Mouse (Mus musculus) myocyte (in vitro differentiated cells): ENCODE measurements around the gene Herpud1. TPM values are rescaled to one million over a fixed set of nuclear protein-coding genes. Genes with fewer than 3 reads are reported as not detected.
A peak's percentile ranks its signal among the peaks of the same experiment; 100 is the strongest.

ENCODE experiments used
- H3K27me3 ChIP-seq: one replicate; pipeline ENCODE4 v1.6.1; 2011; ENCODE audit not compliant: control insufficient read depth, insufficient read depth, insufficient read length
- H3K36me3 ChIP-seq: one replicate; pipeline ENCODE4 v1.6.1; 2011; ENCODE audit not compliant: control insufficient read depth, insufficient read depth
- H3K4me2 ChIP-seq: one replicate; pipeline ENCODE4 v1.6.1; 2011; ENCODE audit warnings: low read depth, control low read depth
- H3K4me3 ChIP-seq: one replicate; pipeline ENCODE4 v1.5.1; 2011; ENCODE audit warnings: mild to moderate bottlenecking, control low read depth, moderate library complexity
- H3K79me2 ChIP-seq: one replicate; pipeline ENCODE4 v1.6.1; 2011; ENCODE audit not compliant: control insufficient read depth, insufficient read depth
- H3ac ChIP-seq: one replicate; pipeline ENCODE4 v1.6.1; 2011; ENCODE audit not compliant: control insufficient read depth, insufficient read length
- CEBPB ChIP-seq: IDR thresholded peaks from 2 replicates; pipeline ENCODE4 v1.6.1; 2011; ENCODE audit warnings: mild to moderate bottlenecking, moderate library complexity; ENCODE audit not compliant: poor library complexity, insufficient read depth, severe bottlenecking
- E2F4 ChIP-seq: IDR thresholded peaks from one replicate; pipeline ENCODE4 v1.6.1; 2011; ENCODE audit warnings: mild to moderate bottlenecking, control low read depth, moderate library complexity; ENCODE audit not compliant: insufficient read depth
- MAX ChIP-seq: IDR thresholded peaks from one replicate; pipeline ENCODE4 v1.6.1; 2011; ENCODE audit warnings: low read depth, mild to moderate bottlenecking, control low read depth
- MYOD1 ChIP-seq, 3 experiments: IDR thresholded peaks; one replicate each; pipeline ENCODE4 v1.6.1; 2011; ENCODE audit warnings: control low read depth in 2 of 3, low read depth in 2 of 3, mild to moderate bottlenecking in 2 of 3, moderate library complexity in 1 of 3; ENCODE audit not compliant: insufficient read length in 2 of 3, control insufficient read depth in 1 of 3
- MYOG ChIP-seq, 3 experiments: IDR thresholded peaks; one replicate each; pipeline ENCODE4 v1.6.1; 2011; ENCODE audit warnings: control low read depth in 2 of 3, low read depth in 2 of 3, mild to moderate bottlenecking in 2 of 3; ENCODE audit not compliant: insufficient read length in 2 of 3, control insufficient read depth in 1 of 3, insufficient read depth in 1 of 3
- POLR2A ChIP-seq: IDR thresholded peaks from one replicate; pipeline ENCODE4 v1.6.1; 2011; ENCODE audit warnings: low read depth, mild to moderate bottlenecking, control low read depth, moderate library complexity; ENCODE audit not compliant: insufficient read length
- POLR2AphosphoS2 ChIP-seq: IDR thresholded peaks from one replicate; pipeline ENCODE4 v1.6.1; 2011; ENCODE audit warnings: low read depth, control low read depth; ENCODE audit not compliant: insufficient read length
- REST ChIP-seq: IDR thresholded peaks from one replicate; pipeline ENCODE4 v1.6.1; 2011; ENCODE audit warnings: mild to moderate bottlenecking, control low read depth, moderate library complexity; ENCODE audit not compliant: insufficient read depth, insufficient read length
- SRF ChIP-seq: IDR thresholded peaks from one replicate; pipeline ENCODE4 v1.6.1; 2011; ENCODE audit warnings: low read depth; ENCODE audit not compliant: control insufficient read depth, insufficient read length
- TCF12 ChIP-seq: IDR thresholded peaks from one replicate; pipeline ENCODE4 v1.6.1; 2011; ENCODE audit warnings: mild to moderate bottlenecking, control low read depth; ENCODE audit not compliant: poor library complexity, insufficient read depth, severe bottlenecking
- TCF3 ChIP-seq: IDR thresholded peaks from one replicate; pipeline ENCODE4 v1.6.1; 2011; ENCODE audit warnings: low read depth, control low read depth; ENCODE audit not compliant: insufficient read length
- USF1 ChIP-seq: IDR thresholded peaks from one replicate; pipeline ENCODE4 v1.6.1; 2011; ENCODE audit warnings: low read depth, mild to moderate bottlenecking, control low read depth, moderate library complexity
- polyA plus RNA-seq: library from polyadenylated mRNA; unstranded; fragments of >200 nt; fragmentation: generic; extraction: Trizol; gene quantifications from one replicate; pipeline ENCODE4 v1.2.1, GENCODE M21; 2012; ENCODE audit warnings: missing spikeins

Herpud1 gene
- polyA plus RNA-seq, 1 experiment = 292 TPM

DNA sequence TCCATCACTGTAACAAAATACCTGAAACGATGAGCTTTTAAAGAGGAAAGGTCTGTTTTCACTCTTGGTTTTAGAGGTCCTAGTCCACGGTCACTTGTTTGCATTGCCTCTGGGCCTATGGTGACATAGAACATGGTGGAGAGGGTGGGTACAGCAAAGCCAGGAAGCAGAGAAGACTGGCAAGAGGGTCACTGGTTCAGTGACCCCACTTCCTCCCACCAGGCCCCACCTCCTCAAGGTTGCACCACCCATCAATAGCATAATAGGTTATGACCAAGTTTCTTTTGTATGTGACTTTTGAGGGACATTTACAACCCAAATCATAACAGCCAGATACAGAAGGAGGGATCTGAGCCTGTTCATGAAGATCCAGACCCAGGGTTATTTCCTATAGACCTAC, 9.7 kb upstream of the Herpud1 start:
- Histone ChIP-seq H3K27me3 (no peaks in the 10 kb centered on the region), H3K4me3 (no peak overlapping the region), H3K36me3 (no peaks in the 10 kb centered on the region), H3K4me2 (no peak overlapping the region), H3K79me2 (no peaks in the 10 kb centered on the region), H3ac (no peak overlapping the region)
- TF ChIP-seq TCF3 = no peak
- TF ChIP-seq SRF = no peak
- TF ChIP-seq USF1 = no peak
- no peak for TF ChIP-seq E2F4
- no peak for TF ChIP-seq MYOG (IDR thresholded peaks at IDR 0.05; ENCODE audit: control insufficient read depth in 1 of 3, insufficient read depth in 1 of 3, insufficient read length in 2 of 3, low read depth in 2 of 3)
- no peak for TF ChIP-seq POLR2A
- no peak for TF ChIP-seq MYOD1 (IDR thresholded peaks at IDR 0.05; ENCODE audit: control insufficient read depth in 1 of 3, insufficient read length in 2 of 3, low read depth in 2 of 3)
- no peak for TF ChIP-seq MAX

GRCm38 (mm10) chr8:94377031-94377430, 9.2 kb upstream of the Herpud1 start:
- Histone ChIP-seq H3K4me2 (no peak overlapping the region), H3K4me3 (no peak overlapping the region), H3K36me3 (no peaks in the 10 kb centered on the region), H3K79me2 (no peaks in the 10 kb centered on the region), H3K27me3 (no peaks in the 10 kb centered on the region), H3ac (no peak overlapping the region)
- TF ChIP-seq POLR2AphosphoS2 (no peak), TCF3 (no peak), REST (no peak), MAX (no peak)

GRCm38 (mm10) chr8:94377714-94378205, 8.5 kb upstream of the Herpud1 start:
- H3K27me3 ChIP-seq = no peaks in the 10 kb centered on the region
- H3K4me3 ChIP-seq = no peak overlapping the region
- peak overlapping the region; percentile 13 for H3K4me2 ChIP-seq
- H3K79me2 ChIP-seq = no peaks in the 10 kb centered on the region
- no peaks in the 10 kb centered on the region for H3K36me3 ChIP-seq
- TF ChIP-seq MYOG (IDR thresholded peaks at IDR 0.05; ENCODE audit: control insufficient read depth in 1 of 3, insufficient read depth in 1 of 3, insufficient read length in 2 of 3, low read depth in 2 of 3) (peak in 2 of 3 experiments; percentile 40 to 81), SRF (no peak), USF1 (no peak), MYOD1 (IDR thresholded peaks at IDR 0.05; ENCODE audit: control insufficient read depth in 1 of 3, insufficient read length in 2 of 3, low read depth in 2 of 3) (peak in 2 of 3 experiments; percentile 27 to 53), E2F4 (no peak), REST (no peak), TCF3 (no peak), MAX (no peak), POLR2AphosphoS2 (no peak), TCF12 (no peak), POLR2A (no peak), CEBPB (no peak)
- no peak overlapping the region for H3ac ChIP-seq

DNA sequence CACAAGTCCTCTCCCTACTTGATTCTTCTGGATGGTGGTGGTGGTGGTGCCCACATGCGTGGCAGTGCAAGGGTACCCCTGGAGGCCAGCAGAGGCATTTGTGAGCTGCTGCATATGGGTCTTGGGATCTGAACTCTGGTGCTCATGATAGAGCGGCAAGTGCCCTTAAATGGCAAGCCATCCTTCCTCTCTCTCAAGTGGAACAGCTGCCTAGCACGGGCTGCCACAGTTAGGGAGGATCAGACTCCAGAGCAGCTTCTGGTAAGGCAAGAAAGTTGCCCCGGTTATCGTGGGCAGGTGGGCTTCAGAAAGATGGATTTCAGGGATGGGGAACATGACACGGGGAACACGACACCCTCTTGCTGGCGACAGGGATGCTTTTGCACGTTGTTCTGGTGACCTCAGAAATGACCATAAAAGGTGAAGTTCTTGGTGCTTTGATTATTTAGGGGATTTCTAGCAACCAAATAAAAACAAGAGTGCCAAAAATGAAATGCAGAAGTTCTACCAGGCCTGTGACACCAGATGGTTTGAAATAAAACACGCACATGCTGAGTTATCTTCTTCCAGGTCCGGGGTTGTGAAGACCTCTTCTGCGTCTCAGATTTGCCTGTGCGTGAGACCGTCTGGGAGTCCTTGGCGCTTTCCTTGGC, 7.3 kb upstream of the Herpud1 start:
- Histone ChIP-seq H3K4me2 (no peak overlapping the region), H3K79me2 (no peaks in the 10 kb centered on the region), H3K4me3 (no peak overlapping the region), H3K36me3 (no peaks in the 10 kb centered on the region), H3K27me3 (no peaks in the 10 kb centered on the region), H3ac (no peak overlapping the region)
- TF ChIP-seq MYOG (IDR thresholded peaks at IDR 0.05; ENCODE audit: control insufficient read depth in 1 of 3, insufficient read depth in 1 of 3, insufficient read length in 2 of 3, low read depth in 2 of 3) (peak in 1 of 3 experiments; percentile 60), MYOD1 (IDR thresholded peaks at IDR 0.05; ENCODE audit: control insufficient read depth in 1 of 3, insufficient read length in 2 of 3, low read depth in 2 of 3) (peak in 1 of 3 experiments; percentile 17), POLR2AphosphoS2 (no peak), SRF (peak; percentile 90), USF1 (no peak)

GRCm38 (mm10) chr8:94379686-94380085, 6.6 kb upstream of the Herpud1 start:
- H3K79me2 ChIP-seq = no peaks in the 10 kb centered on the region
- no peaks in the 10 kb centered on the region for H3K36me3 ChIP-seq
- H3K4me3 ChIP-seq = no peak overlapping the region
- no peak overlapping the region for H3ac ChIP-seq
- TF ChIP-seq SRF (no peak), USF1 (no peak), E2F4 (no peak), MYOG (IDR thresholded peaks at IDR 0.05; ENCODE audit: control insufficient read depth in 1 of 3, insufficient read depth in 1 of 3, insufficient read length in 2 of 3, low read depth in 2 of 3) (no peak)
- no peak overlapping the region for H3K4me2 ChIP-seq
- no peaks in the 10 kb centered on the region for H3K27me3 ChIP-seq
